Mouse (Mus musculus) megakaryocyte, embryonic 14.5 days (primary cell): ENCODE measurements around the gene Angel1. TPM values are rescaled to one million over a fixed set of nuclear protein-coding genes. Genes with fewer than 3 reads are reported as not detected.

Experiments
- H3K27me3 ChIP-seq: replicated peaks from 2 replicates; pipeline ENCODE3; 2012; ENCODE audit warnings: inconsistent platforms
- H3K36me3 ChIP-seq: replicated peaks from 2 replicates; pipeline ENCODE3; 2012; ENCODE audit warnings: low read length, inconsistent platforms, mixed read lengths
- H3K4me1 ChIP-seq: 2 replicates; pipeline ENCODE4 v1.6.1; 2012; ENCODE audit warnings: inconsistent platforms
- H3K4me3 ChIP-seq: replicated peaks from 2 replicates; pipeline ENCODE3; 2012; ENCODE audit warnings: moderate library complexity, mild to moderate bottlenecking, inconsistent platforms
- H3K9me3 ChIP-seq: 2 replicates; pipeline ENCODE4 v1.6.1; 2012; ENCODE audit warnings: inconsistent platforms
- FLI1 ChIP-seq: IDR thresholded peaks from 2 replicates; pipeline ENCODE4 v1.6.1; 2012; ENCODE audit warnings: low read length, inconsistent platforms, mixed read lengths
- GATA1 ChIP-seq: IDR thresholded peaks from 3 replicates; pipeline ENCODE4 v1.6.1; 2012; ENCODE audit warnings: mixed read lengths, low read length, inconsistent platforms, borderline replicate concordance
- polyA plus RNA-seq: library from polyadenylated mRNA; stranded (reverse); fragments of >175 nt; gene quantifications from 2 replicates; pipeline ENCODE4 v1.2.3, GENCODE M21; 2012; ENCODE audit warnings: low replicate concordance; ENCODE audit not compliant: insufficient read depth

Angel1 gene
- polyA plus RNA-seq, result 1.2 and 3.2 TPM in 2 replicates

DNA sequence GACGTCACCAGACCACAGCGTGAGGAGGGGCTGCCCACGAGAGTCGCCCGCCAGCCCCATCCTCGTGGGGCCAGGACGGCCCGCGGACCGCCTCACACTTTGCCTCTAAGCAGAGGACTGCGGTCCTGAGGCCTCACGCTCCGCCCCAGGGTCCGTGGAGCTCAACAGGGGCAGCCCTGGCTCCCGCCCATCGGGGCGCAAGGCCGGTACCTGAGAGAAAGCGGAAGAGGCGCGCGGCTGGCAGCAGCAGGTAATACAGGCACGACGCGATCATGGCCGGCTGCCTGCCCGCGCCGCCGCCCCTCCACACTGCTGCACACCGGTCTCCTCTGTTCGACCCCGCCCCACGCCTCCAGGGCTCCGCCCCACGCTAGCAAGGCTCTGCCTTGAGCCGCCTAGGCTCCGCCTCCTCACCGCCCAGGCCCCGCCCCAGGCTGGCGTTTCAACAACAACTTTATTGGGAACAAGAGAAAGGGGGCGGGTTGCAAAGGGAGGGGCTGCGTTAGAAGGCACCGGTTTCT, at the start of gene Angel1:
TSS of gene Angel1 (minus strand) at position 341 of the 521 bp plus-strand sequence.
- H3K4me3 ChIP-seq, result peak within 1 kb of the TSS; percentile 93
- H3K27me3 ChIP-seq, result peaks cover 3% of the 10 kb centered on the region
- H3K4me1 ChIP-seq, result peaks cover 22% of the 10 kb centered on the region
- peaks cover 8% of the 10 kb centered on the region for H3K36me3 ChIP-seq
- H3K9me3 ChIP-seq, result no peaks in the 10 kb centered on the region
- no peak for TF ChIP-seq GATA1
- no peak for TF ChIP-seq FLI1

DNA sequence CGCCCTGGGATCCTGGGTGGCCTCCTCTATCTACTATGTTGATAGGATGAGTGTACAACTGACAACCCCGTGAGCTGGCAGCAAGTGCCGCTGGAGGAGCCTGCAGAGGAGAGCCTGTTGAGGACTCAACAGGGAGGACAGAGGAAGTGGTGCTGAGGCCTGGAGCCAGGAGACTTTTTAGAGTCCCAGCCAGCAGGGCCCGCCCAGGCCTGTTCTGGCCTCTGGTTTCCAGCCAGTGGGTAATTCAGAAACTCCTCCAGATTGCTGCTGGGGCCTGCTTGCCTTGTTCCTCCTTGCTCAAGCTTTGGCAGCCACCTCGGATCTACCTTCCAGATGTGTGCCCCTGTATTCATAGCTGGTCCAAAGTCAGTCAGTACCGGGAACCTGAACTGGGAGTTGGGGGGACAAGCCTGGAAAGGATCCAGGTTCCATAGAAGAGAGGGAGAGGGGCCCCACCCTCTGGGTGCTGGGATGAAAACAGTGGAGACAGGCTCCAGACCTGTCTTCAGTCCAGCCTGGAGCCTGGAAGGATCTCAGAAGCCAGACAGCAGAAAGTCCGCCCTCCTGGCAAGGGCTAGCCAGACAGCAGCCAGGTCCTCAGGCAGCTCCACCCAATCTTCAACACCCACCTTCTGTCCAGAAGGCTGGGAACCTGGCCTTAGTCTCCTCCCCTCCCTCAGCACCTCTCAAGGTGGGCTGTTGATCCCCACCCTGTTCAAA, 49.5 kb upstream of the Angel1 start:
- Histone ChIP-seq H3K27me3 (no peaks in the 10 kb centered on the region), H3K4me3 (no peak overlapping the region), H3K4me1 (peaks cover 48% of the 10 kb centered on the region), H3K36me3 (no peaks in the 10 kb centered on the region), H3K9me3 (0 out of 2 replicates have a peak, but pooled peaks cover 4% of the 10 kb centered on the region)
- TF ChIP-seq GATA1, result no peak
- TF ChIP-seq FLI1, result no peak

DNA sequence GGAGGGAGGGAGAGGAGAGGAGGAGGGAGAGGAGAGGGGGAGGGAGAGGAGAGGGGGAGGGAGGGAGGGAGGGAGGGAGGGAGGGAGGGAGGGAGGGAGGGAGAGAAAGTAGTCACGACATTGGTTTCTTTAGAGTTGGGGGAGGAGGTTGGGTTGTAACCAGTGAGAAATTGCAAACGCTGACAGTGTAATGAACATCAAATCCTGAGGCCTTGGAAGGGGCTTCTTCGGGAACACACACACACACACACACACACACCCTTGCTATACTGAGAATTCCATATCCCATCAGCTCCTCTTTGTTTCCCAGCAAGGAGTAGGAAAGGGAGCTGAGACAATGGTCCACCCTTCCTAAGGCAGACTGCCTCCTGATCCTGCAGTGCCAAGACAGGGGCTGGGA, 46.3 kb upstream of the Angel1 start:
- TF ChIP-seq GATA1 (no peak), FLI1 (no peak)
- no peaks in the 10 kb centered on the region for H3K27me3 ChIP-seq

DNA sequence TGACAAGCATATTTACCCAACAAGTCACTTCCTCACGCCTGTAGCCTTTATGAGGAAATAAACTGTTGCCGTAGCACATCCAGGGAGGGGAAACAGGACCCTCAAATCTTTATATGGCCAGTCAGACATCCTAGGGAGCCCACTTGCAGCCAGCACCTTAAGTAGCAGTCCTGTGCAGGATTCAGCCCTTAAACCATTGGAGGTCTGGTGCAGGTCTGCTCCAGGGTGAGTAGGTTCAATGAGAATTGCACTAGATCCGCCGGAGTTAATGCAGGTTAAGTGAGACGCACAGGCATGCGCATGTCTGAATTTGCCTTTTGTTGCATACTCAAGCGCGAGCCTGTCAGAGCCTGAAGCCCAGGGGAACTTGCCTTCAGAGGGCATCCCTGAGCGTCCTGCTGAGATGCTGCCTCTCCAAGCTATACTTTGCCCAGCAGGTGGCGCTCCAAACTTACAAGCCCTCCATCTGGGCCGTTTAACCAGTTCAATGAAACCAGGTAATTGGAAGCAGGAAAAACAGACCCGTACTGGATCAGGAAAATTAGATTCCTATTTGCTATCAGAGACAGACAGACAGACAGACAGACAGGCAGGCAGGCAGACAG, 45.7 kb upstream of the Angel1 start:
- H3K9me3 ChIP-seq, result peaks cover 8% of the 10 kb centered on the region
- H3K4me1 ChIP-seq, result peaks cover 42% of the 10 kb centered on the region
- no peaks in the 10 kb centered on the region for H3K36me3 ChIP-seq
- H3K27me3 ChIP-seq, result no peaks in the 10 kb centered on the region
- H3K4me3 ChIP-seq, result peak overlapping the region; percentile 70
- TF ChIP-seq FLI1 (no peak), GATA1 (no peak)

More for the DNA sequence above, 46.3 kb upstream of the Angel1 start:
- Histone ChIP-seq H3K36me3 (no peaks in the 10 kb centered on the region), H3K4me1 (peaks cover 42% of the 10 kb centered on the region), H3K9me3 (0 out of 2 replicates have a peak, but pooled peaks cover 4% of the 10 kb centered on the region), H3K4me3 (no peak overlapping the region)

DNA sequence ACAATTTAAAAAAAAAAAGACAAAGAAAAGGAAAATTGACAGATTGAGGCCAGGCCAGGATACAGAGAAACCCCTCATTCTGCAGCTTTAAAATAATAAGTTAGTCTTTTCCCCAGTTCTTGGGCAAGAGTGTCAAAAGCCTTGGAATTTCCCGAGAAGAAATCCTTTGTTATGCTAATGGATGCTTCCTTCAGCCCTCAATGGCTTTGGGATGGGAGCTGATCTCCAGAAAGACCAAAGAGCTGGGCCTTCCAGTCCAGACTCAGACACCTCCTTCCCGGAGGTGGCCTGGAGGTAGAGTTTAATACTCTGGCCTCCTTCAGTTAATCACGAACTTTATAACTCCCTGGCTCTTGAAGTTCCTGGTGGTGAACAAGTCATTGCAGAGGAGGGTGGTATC, 44.7 kb upstream of the Angel1 start:
- Histone ChIP-seq H3K4me1 (peaks cover 42% of the 10 kb centered on the region), H3K4me3 (no peak overlapping the region), H3K27me3 (peaks cover 2% of the 10 kb centered on the region), H3K36me3 (no peaks in the 10 kb centered on the region), H3K9me3 (peaks cover 14% of the 10 kb centered on the region)
- TF ChIP-seq GATA1 (no peak), FLI1 (no peak)

DNA sequence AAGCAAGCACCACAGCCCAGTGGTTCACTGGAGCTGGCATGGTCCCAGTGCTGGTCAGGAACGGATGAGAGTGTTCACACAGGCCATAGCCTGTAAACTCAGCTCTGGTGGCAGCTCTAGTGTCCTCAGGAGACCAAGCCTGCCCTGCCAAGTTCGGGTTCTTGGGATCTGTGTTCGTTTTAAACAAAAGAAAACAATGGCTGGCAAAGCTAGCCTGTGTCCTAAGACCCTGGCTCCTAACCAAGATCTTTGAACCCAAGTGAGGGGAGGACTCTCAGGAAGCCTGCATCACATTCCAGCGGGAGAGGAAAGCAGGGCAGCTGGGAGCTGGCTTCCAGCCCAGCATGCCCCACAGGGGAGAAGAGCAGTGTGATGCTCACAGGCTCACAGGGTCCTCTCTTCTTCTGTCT, 44.0 kb upstream of the Angel1 start:
- peaks cover 14% of the 10 kb centered on the region for H3K9me3 ChIP-seq
- H3K36me3 ChIP-seq, result no peaks in the 10 kb centered on the region
- H3K27me3 ChIP-seq, result peaks cover 2% of the 10 kb centered on the region
- peaks cover 35% of the 10 kb centered on the region for H3K4me1 ChIP-seq
- no peak overlapping the region for H3K4me3 ChIP-seq
- TF ChIP-seq FLI1 (no peak), GATA1 (no peak)

DNA sequence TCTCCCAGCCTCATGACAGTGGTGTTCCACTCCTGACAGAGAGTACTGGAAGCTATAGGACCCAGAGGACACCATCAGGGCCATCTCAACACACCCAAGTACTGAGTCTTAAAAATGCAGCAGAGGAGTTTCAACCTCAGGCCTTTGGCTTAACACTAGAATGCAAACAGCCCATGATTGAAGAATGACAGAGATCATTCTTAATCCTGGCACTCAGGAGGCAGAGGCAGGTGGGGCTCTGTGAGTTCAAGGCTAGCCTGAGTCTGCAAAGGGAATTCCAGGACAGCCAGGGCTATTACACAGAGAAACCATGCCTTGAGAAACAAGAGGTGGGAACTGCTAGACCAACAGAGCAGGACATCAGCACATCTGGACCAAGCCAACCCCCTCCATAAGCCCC, 43.6 kb upstream of the Angel1 start:
- TF ChIP-seq GATA1, result no peak
- TF ChIP-seq FLI1, result no peak
- H3K36me3 ChIP-seq, result no peaks in the 10 kb centered on the region
- peaks cover 2% of the 10 kb centered on the region for H3K27me3 ChIP-seq
- peaks cover 33% of the 10 kb centered on the region for H3K4me1 ChIP-seq
- peaks cover 14% of the 10 kb centered on the region for H3K9me3 ChIP-seq
- H3K4me3 ChIP-seq, result no peak overlapping the region

DNA sequence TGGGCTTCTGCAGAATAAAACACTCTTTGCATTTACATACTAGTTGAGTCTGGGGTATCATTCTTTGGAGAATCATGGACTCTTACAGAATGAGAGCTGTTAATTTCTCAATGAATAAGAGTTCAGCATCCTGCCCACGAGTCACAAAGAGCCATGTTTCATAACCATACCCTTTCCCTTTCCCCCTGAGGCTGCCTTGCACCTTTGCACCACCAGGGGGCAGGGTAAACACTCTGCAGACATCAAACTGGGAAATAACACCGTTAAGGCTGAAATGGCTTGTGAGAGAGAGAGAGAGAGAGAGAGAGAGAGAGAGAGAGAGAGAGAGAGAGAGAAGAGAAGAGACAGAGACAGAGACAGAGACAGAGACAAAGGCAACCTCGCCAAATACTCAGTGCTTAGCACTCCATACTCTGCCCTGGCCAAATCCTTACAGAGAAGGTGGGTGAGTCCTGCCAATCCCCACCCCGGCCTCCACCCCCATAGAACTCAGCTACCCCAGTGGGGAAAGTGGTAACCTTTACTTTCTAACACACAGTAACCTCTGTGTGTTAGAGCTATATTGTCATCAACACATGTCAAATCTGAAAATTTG, 42.8 kb upstream of the Angel1 start:
- Histone ChIP-seq H3K9me3 (peaks cover 10% of the 10 kb centered on the region), H3K4me1 (peaks cover 28% of the 10 kb centered on the region), H3K27me3 (peaks cover 5% of the 10 kb centered on the region), H3K36me3 (no peaks in the 10 kb centered on the region), H3K4me3 (no peak overlapping the region)
- TF ChIP-seq GATA1 (no peak), FLI1 (no peak)

DNA sequence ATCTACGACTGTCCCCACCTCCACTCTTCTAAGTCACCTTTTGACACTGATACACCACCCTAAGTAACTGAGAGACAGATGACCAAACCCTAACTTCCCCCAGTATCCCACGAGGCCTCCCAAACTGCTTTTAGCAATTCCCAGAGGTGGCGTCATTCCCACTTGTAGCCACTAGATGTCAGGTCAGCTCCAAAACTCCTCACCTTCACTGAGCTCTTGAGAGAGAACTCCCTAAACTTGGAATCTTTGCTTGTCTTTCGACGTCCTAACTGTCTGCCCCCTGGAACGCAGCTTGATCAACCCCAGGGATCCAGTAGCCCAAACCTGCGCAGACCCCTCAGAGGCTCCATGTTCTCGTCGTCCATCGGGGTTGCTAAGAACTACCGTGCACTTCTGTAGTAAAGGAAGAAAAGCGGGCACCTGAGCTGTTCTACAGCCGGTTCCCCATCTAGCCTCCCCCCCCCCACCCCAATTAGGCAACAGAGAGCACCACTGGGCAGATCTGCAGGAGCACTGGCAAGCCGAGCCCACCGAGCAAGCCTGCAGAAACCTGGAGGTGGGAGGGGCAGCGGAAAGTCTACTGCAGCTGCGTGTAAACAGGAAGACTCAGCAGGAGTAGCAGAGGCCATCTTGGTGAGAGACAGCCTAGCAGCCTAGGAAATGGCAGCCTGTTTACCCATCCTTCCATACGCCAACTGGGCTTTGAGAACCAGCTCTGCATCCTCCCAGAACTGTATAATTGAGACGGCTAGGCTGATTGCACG, 41.8 kb upstream of the Angel1 start:
- Histone ChIP-seq H3K4me3 (no peak overlapping the region), H3K9me3 (peaks cover 10% of the 10 kb centered on the region), H3K36me3 (no peaks in the 10 kb centered on the region), H3K4me1 (peaks cover 28% of the 10 kb centered on the region), H3K27me3 (peaks cover 14% of the 10 kb centered on the region)
- TF ChIP-seq GATA1 (no peak), FLI1 (no peak)

DNA sequence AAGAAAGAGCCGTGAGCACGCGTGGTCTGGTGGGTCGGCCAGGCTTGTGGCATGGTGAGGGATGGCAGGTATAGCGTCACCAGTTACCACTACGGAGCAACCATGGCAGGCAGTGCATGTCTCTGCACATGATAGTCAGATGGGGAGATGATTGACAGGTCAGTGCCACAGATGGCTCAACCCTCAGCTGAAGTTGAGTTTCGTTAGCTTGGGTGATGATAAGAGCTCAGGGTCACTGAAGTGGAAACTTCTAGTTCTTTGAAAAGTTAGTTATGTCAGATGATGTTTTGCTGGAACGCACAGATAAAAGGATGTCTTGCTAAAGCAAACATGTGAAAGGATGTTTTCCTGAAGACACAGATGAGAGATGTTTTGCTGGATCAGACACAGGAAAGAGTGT, 40.2 kb upstream of the Angel1 start:
- TF ChIP-seq FLI1 (no peak), GATA1 (no peak)
- peaks cover 28% of the 10 kb centered on the region for H3K27me3 ChIP-seq

More for the DNA sequence above, 40.2 kb upstream of the Angel1 start:
- H3K36me3 ChIP-seq, result no peaks in the 10 kb centered on the region
- H3K4me3 ChIP-seq, result peak overlapping the region; percentile 65
- peaks cover 16% of the 10 kb centered on the region for H3K4me1 ChIP-seq
- H3K9me3 ChIP-seq, result peaks cover 10% of the 10 kb centered on the region
